Mouse (Mus musculus): Measurements from ENCODE around the gene Vamp4. TPM values are rescaled to one million over a fixed set of nuclear protein-coding genes. Genes with fewer than 3 reads are reported as not detected.
A peak's percentile ranks its signal among the peaks of the same experiment; 100 is the strongest.
"Not testable (repeated sequence)": the region's sequence is repeated elsewhere in the genome, so short reads cannot be mapped to it uniquely, and the experiment has no call there.

Gene Vamp4
- polyA plus RNA-seq, 1 experiment from 2014 or later, result 70.6 TPM

- H3K4me2 ChIP-seq (replicated peaks); H3K36me3 ChIP-seq (replicated peaks; ENCODE audit: control insufficient read depth, insufficient read depth); DNase-seq (ENCODE audit: low spot score); H3K27me3 ChIP-seq (ENCODE audit: control insufficient read depth, insufficient read depth, low read length); H3K9ac ChIP-seq; H3K9me3 ChIP-seq (ENCODE audit: control insufficient read depth, low read length); H3K27ac ChIP-seq; H3K4me3 ChIP-seq (replicated peaks; ENCODE audit: low read length); ATAC-seq (ENCODE audit: low FRiP score): not testable (repeated sequence)
- WGBS, result 96% methylated on average over 15 of the region's 15 CpGs
- H3K4me1 ChIP-seq (replicated peaks; ENCODE audit: control insufficient read depth, insufficient read depth, low read length), result peaks cover 10% of the 10 kb centered on the region; the same call in 1 of the 2 replicates
These were observed 58.0 kb downstream of the Vamp4 start for GRCm38 (mm10) chr1:162628326-162628725.

- not testable (repeated sequence) for H3K27ac ChIP-seq; DNase-seq (ENCODE audit: low spot score)
- 83% methylated on average over 1 of the region's 1 CpGs for whole genome bisulfite sequencing
These were observed 65.1 kb downstream of the Vamp4 start for GRCm38 (mm10) chr1:162635291-162635931.

GRCm38 (mm10) chr1:162636516-162636915, 66.2 kb downstream of the Vamp4 start:
- Histone ChIP-seq H3K9me3 (ENCODE audit: control insufficient read depth, low read length) (no peaks in the 10 kb centered on the region), H3K4me3 (replicated peaks; ENCODE audit: low read length) (no peak overlapping the region), H3K4me2 (replicated peaks) (no peak overlapping the region), H3K9ac (no peak overlapping the region), H3K27me3 (ENCODE audit: control insufficient read depth, insufficient read depth, low read length) (no peaks in the 10 kb centered on the region), H3K27ac (no peak overlapping the region), H3K36me3 (replicated peaks; ENCODE audit: control insufficient read depth, insufficient read depth) (no peaks in the 10 kb centered on the region), H3K4me1 (replicated peaks; ENCODE audit: control insufficient read depth, insufficient read depth, low read length) (no peaks in the 10 kb centered on the region)
- 74% methylated on average over 3 of the region's 3 CpGs for WGBS
- no peak for DNase-seq (ENCODE audit: low spot score)
- no peak for ATAC-seq (ENCODE audit: low FRiP score)

More at GRCm38 (mm10) chr1:162635291-162635931, 65.1 kb downstream of the Vamp4 start:
- not testable (repeated sequence) for H3K9me3 ChIP-seq (ENCODE audit: control insufficient read depth, low read length); ATAC-seq (ENCODE audit: low FRiP score); H3K27me3 ChIP-seq (ENCODE audit: control insufficient read depth, insufficient read depth, low read length); H3K4me1 ChIP-seq (replicated peaks; ENCODE audit: control insufficient read depth, insufficient read depth, low read length); H3K4me2 ChIP-seq (replicated peaks); H3K4me3 ChIP-seq (replicated peaks; ENCODE audit: low read length); H3K36me3 ChIP-seq (replicated peaks; ENCODE audit: control insufficient read depth, insufficient read depth); H3K9ac ChIP-seq

GRCm38 (mm10) chr1:162638535-162638934, 68.2 kb downstream of the Vamp4 start:
- 93% methylated on average over 4 of the region's 4 CpGs for WGBS
- DNase-seq (ENCODE audit: low spot score) (no peak), ATAC-seq (ENCODE audit: low FRiP score) (no peak)

GRCm38 (mm10) chr1:162639051-162639750, 68.9 kb downstream of the Vamp4 start, which contains the start of gene Myoc:
Myoc (plus strand) TSS chr1:162639155.
- Histone ChIP-seq H3K4me2 (replicated peaks) (no peak within 1 kb of the TSS), H3K4me1 (replicated peaks; ENCODE audit: control insufficient read depth, insufficient read depth, low read length) (no peaks in the 10 kb centered on the region), H3K36me3 (replicated peaks; ENCODE audit: control insufficient read depth, insufficient read depth) (no peaks in the 10 kb centered on the region), H3K9ac (no peak within 1 kb of the TSS), H3K9me3 (ENCODE audit: control insufficient read depth, low read length) (no peaks in the 10 kb centered on the region), H3K4me3 (replicated peaks; ENCODE audit: low read length) (no peak within 1 kb of the TSS), H3K27ac (no peak within 1 kb of the TSS), H3K27me3 (ENCODE audit: control insufficient read depth, insufficient read depth, low read length) (no peaks in the 10 kb centered on the region)
- 86% methylated on average over 10 of the region's 10 CpGs for WGBS
- no peak for DNase-seq (ENCODE audit: low spot score)
- no peak for ATAC-seq (ENCODE audit: low FRiP score)

More at GRCm38 (mm10) chr1:162638535-162638934, 68.2 kb downstream of the Vamp4 start:
- no peak overlapping the region for H3K27ac ChIP-seq
- H3K9ac ChIP-seq, result no peak overlapping the region
- H3K9me3 ChIP-seq (ENCODE audit: control insufficient read depth, low read length), result no peaks in the 10 kb centered on the region
- no peaks in the 10 kb centered on the region for H3K27me3 ChIP-seq (ENCODE audit: control insufficient read depth, insufficient read depth, low read length)
- H3K36me3 ChIP-seq (replicated peaks; ENCODE audit: control insufficient read depth, insufficient read depth), result no peaks in the 10 kb centered on the region
- no peak overlapping the region for H3K4me3 ChIP-seq (replicated peaks; ENCODE audit: low read length)
- H3K4me1 ChIP-seq (replicated peaks; ENCODE audit: control insufficient read depth, insufficient read depth, low read length), result no peaks in the 10 kb centered on the region
- no peak overlapping the region for H3K4me2 ChIP-seq (replicated peaks)

- no peaks in the 10 kb centered on the region for H3K36me3 ChIP-seq (replicated peaks; ENCODE audit: control insufficient read depth, insufficient read depth)
- H3K4me1 ChIP-seq (replicated peaks; ENCODE audit: control insufficient read depth, insufficient read depth, low read length), result no peaks in the 10 kb centered on the region
- H3K9ac ChIP-seq, result no peak overlapping the region
- H3K4me2 ChIP-seq (replicated peaks), result no peak overlapping the region
- no peak overlapping the region for H3K4me3 ChIP-seq (replicated peaks; ENCODE audit: low read length)
- DNase-seq (ENCODE audit: low spot score) (no peak), ATAC-seq (ENCODE audit: low FRiP score) (no peak)
- WGBS, result 70% methylated on average over 1 of the region's 1 CpGs
- no peaks in the 10 kb centered on the region for H3K27me3 ChIP-seq (ENCODE audit: control insufficient read depth, insufficient read depth, low read length)
- H3K27ac ChIP-seq, result no peak overlapping the region
- H3K9me3 ChIP-seq (ENCODE audit: control insufficient read depth, low read length), result no peaks in the 10 kb centered on the region
These were observed 69.5 kb downstream of the Vamp4 start for GRCm38 (mm10) chr1:162639861-162640260.

GRCm38 (mm10) chr1:162642591-162642990, 72.3 kb downstream of the Vamp4 start:
- H3K27ac ChIP-seq, result no peak overlapping the region
- no peak overlapping the region for H3K4me3 ChIP-seq (replicated peaks; ENCODE audit: low read length)
- no peaks in the 10 kb centered on the region for H3K36me3 ChIP-seq (replicated peaks; ENCODE audit: control insufficient read depth, insufficient read depth)
- H3K27me3 ChIP-seq (ENCODE audit: control insufficient read depth, insufficient read depth, low read length), result no peaks in the 10 kb centered on the region
- no peak overlapping the region for H3K9ac ChIP-seq
- no peak for DNase-seq (ENCODE audit: low spot score)
- WGBS, result 65% methylated on average over 3 of the region's 3 CpGs
- no peaks in the 10 kb centered on the region for H3K4me1 ChIP-seq (replicated peaks; ENCODE audit: control insufficient read depth, insufficient read depth, low read length)
- ATAC-seq (ENCODE audit: low FRiP score), result no peak
- H3K9me3 ChIP-seq (ENCODE audit: control insufficient read depth, low read length), result no peaks in the 10 kb centered on the region
- no peak overlapping the region for H3K4me2 ChIP-seq (replicated peaks)

GRCm38 (mm10) chr1:162643752-162644151, 73.4 kb downstream of the Vamp4 start:
- Histone ChIP-seq H3K9me3 (ENCODE audit: control insufficient read depth, low read length) (no peaks in the 10 kb centered on the region), H3K4me2 (replicated peaks) (no peak overlapping the region), H3K4me3 (replicated peaks; ENCODE audit: low read length) (no peak overlapping the region), H3K9ac (no peak overlapping the region), H3K27ac (no peak overlapping the region), H3K27me3 (ENCODE audit: control insufficient read depth, insufficient read depth, low read length) (no peaks in the 10 kb centered on the region), H3K36me3 (replicated peaks; ENCODE audit: control insufficient read depth, insufficient read depth) (no peaks in the 10 kb centered on the region), H3K4me1 (replicated peaks; ENCODE audit: control insufficient read depth, insufficient read depth, low read length) (no peaks in the 10 kb centered on the region)
- WGBS, result 45% methylated on average over 4 of the region's 4 CpGs
- 0 out of 2 replicates have a peak, but pooled peaks have one; percentile 35 for ATAC-seq (ENCODE audit: low FRiP score)
- peak; percentile 44 for DNase-seq (ENCODE audit: low spot score)

- WGBS, result 79% methylated on average over 10 of the region's 10 CpGs
- Histone ChIP-seq H3K36me3 (replicated peaks; ENCODE audit: control insufficient read depth, insufficient read depth) (no peaks in the 10 kb centered on the region), H3K9ac (no peak overlapping the region), H3K9me3 (ENCODE audit: control insufficient read depth, low read length) (no peaks in the 10 kb centered on the region), H3K27me3 (ENCODE audit: control insufficient read depth, insufficient read depth, low read length) (no peaks in the 10 kb centered on the region), H3K4me1 (replicated peaks; ENCODE audit: control insufficient read depth, insufficient read depth, low read length) (no peaks in the 10 kb centered on the region), H3K4me2 (replicated peaks) (no peak overlapping the region), H3K4me3 (replicated peaks; ENCODE audit: low read length) (no peak overlapping the region), H3K27ac (no peak overlapping the region)
- ATAC-seq (ENCODE audit: low FRiP score) (no peak), DNase-seq (ENCODE audit: low spot score) (no peak)
These were observed 75.9 kb downstream of the Vamp4 start for GRCm38 (mm10) chr1:162646083-162646686.

Measured in hindbrain, embryonic 14.5 days (tissue).